Mouse (Mus musculus) frontal cortex, postnatal 14 days (tissue): ENCODE measurements around the gene Ppef2.
"Not testable (repeated sequence)": the region's sequence is repeated elsewhere in the genome, so short reads cannot be mapped to it uniquely, and the experiment has no call there.

Experiments used
- DNase-seq, 2 experiments: peaks; one replicate each; pipeline ENCODE4 v3.0.0; 2022; ENCODE audit warnings: low spot score in 2 of 2

Ppef2 gene

DNA sequence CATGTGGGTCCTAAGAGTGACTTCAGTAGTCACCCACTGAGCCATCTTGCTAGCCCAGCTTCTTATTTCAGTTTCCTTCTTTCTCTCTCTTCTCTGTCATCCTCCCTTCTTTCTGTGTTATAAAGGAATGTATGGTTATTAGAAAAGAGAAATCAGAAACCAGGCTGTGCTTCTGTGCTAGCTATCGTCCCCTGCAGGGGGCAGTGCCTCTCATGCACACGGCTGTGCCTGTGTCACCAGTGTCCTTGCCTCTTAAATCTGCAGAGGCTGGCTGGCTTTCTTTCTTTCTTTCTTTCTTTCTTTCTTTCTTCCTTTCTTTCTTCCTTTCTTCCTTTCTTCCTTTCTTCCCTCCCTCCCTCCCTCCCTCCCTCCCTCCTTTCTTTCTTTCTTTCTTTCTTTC, 60.4 kb downstream of the Ppef2 start:
- DNase-seq = not testable (repeated sequence)

GRCm38 (mm10) chr5:92188881-92189483, 67.1 kb downstream of the Ppef2 start:
- DNase-seq = no peak

GRCm38 (mm10) chr5:92183071-92183830, 72.8 kb downstream of the Ppef2 start:
- no peak for DNase-seq
